Mouse (Mus musculus): ENCODE results near the gene Zfp280d.

- TF ChIP-seq CTCF (IDR thresholded peaks at IDR 0.05; ENCODE audit: control insufficient read depth, insufficient read depth, insufficient read length) (no peak), MYOD1 (IDR thresholded peaks at IDR 0.05; ENCODE audit: control insufficient read depth, insufficient read length, low read depth) (no peak), USF1 (IDR thresholded peaks at IDR 0.05; ENCODE audit: low read depth) (no peak), FOSL1 (IDR thresholded peaks at IDR 0.05; ENCODE audit: insufficient read depth, low read length, poor library complexity, severe bottlenecking) (no peak), MAX (IDR thresholded peaks at IDR 0.05) (no peak), CEBPB (IDR thresholded peaks at IDR 0.05; ENCODE audit: low read depth) (no peak)
Measured at GRCm38 (mm10) chr9:72226536-72226935, 48.1 kb upstream of the Zfp280d start.
